Mouse (Mus musculus) ovary, adult 18-20 months (tissue): ENCODE data around the gene Itga3.
"Not testable (repeated sequence)": the region's sequence is repeated elsewhere in the genome, so short reads cannot be mapped to it uniquely, and the experiment has no call there.

Experiments used
- DNase-seq: peaks from one replicate; pipeline ENCODE4 v3.0.0; 2022; ENCODE audit warnings: low spot score, mixed read lengths

Itga3 gene

GRCm38 (mm10) chr11:95027850-95028470 is 48.6 kb downstream of the Itga3 start:
- DNase-seq, result no peak

GRCm38 (mm10) chr11:95026849-95027248 is 49.8 kb downstream of the Itga3 start:
- no peak for DNase-seq

- DNase-seq, result no peak
These were observed 50.5 kb downstream of the Itga3 start for GRCm38 (mm10) chr11:95026090-95026542.

GRCm38 (mm10) chr11:95025227-95026012 is 51.2 kb downstream of the Itga3 start:
- DNase-seq, result no peak

GRCm38 (mm10) chr11:95024439-95025184 is 52.0 kb downstream of the Itga3 start:
- DNase-seq, result no peak

- no peak for DNase-seq
These were observed 53.1 kb downstream of the Itga3 start for GRCm38 (mm10) chr11:95023481-95023880.

GRCm38 (mm10) chr11:95022237-95022992 is 54.2 kb downstream of the Itga3 start:
- no peak for DNase-seq

GRCm38 (mm10) chr11:95015484-95015883 is 61.1 kb downstream of the Itga3 start:
- DNase-seq, result no peak

- no peak for DNase-seq
These were observed 64.1 kb downstream of the Itga3 start for GRCm38 (mm10) chr11:95012487-95012886.

GRCm38 (mm10) chr11:95012075-95012474 is 64.5 kb downstream of the Itga3 start:
- no peak for DNase-seq

- DNase-seq, result no peak
These were observed 65.2 kb downstream of the Itga3 start for GRCm38 (mm10) chr11:95011416-95011815.

GRCm38 (mm10) chr11:95010841-95011403 is 65.7 kb downstream of the Itga3 start:
- DNase-seq, result not testable (repeated sequence)

GRCm38 (mm10) chr11:95010141-95010739 is 66.4 kb downstream of the Itga3 start:
- no peak for DNase-seq

- no peak for DNase-seq
These were observed 67.0 kb downstream of the Itga3 start, which contains the start of gene Samd14 for GRCm38 (mm10) chr11:95009629-95010014. Samd14 (plus strand) TSS chr11:95009879.

- DNase-seq, result no peak
These were observed 67.7 kb downstream of the Itga3 start for GRCm38 (mm10) chr11:95008661-95009628.

GRCm38 (mm10) chr11:95007418-95007817 is 69.2 kb downstream of the Itga3 start:
- no peak for DNase-seq

GRCm38 (mm10) chr11:95006525-95007219 is 69.9 kb downstream of the Itga3 start:
- DNase-seq, result peak; percentile 73

GRCm38 (mm10) chr11:95006038-95006437 is 70.6 kb downstream of the Itga3 start:
- DNase-seq, result no peak

- DNase-seq, result no peak
These were observed 71.7 kb downstream of the Itga3 start for GRCm38 (mm10) chr11:95004937-95005198.
